Mouse (Mus musculus) G1E (cell line): ENCODE data around the gene Arhgap32.

Source experiments
- CTCF ChIP-seq: IDR thresholded peaks from 2 replicates; pipeline ENCODE4 v1.5.1; 2012; ENCODE audit warnings: low read depth, low read length, inconsistent platforms, mixed read lengths
- GATA1 ChIP-seq: IDR thresholded peaks from 2 replicates; pipeline ENCODE4 v1.6.1; 2012; ENCODE audit warnings: borderline replicate concordance, low read length, inconsistent platforms, mixed read lengths
- GATA2 ChIP-seq: IDR thresholded peaks from 2 replicates; pipeline ENCODE4 v1.6.1; 2012; ENCODE audit warnings: low read depth, low read length, inconsistent platforms, borderline replicate concordance
- POLR2AphosphoS5 ChIP-seq: IDR thresholded peaks from 2 replicates; pipeline ENCODE4 v1.6.1; 2012; ENCODE audit warnings: low read depth, low read length, inconsistent platforms; ENCODE audit not compliant: insufficient replicate concordance
- TAL1 ChIP-seq: conservative IDR thresholded peaks from 2 replicates; pipeline ENCODE4 v1.6.1; 2012; ENCODE audit warnings: low read depth, low read length, inconsistent platforms, mixed read lengths

DNA sequence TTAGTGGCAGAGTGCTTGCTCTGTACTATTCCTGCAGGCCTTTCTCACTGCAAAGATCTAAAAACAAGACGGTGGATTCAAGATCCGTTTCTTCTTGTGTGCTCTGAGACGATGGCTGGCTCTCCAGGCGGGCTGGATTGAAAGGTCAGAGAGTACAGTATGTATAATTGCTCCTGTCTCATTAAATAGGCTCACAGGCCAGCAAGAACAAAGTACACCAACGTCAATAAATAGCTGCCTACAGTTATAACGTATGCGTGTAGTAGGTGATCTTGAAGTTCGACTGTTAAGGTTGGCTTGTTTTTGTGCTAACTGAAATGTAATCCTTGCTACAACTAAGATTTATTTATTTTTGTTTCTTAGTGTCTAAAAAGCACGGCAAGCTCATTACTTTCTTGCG, 123.0 kb downstream of the Arhgap32 start:
- TF ChIP-seq CTCF (no peak), GATA1 (no peak), POLR2AphosphoS5 (no peak), TAL1 (no peak), GATA2 (no peak)
